Mouse (Mus musculus) hindbrain, embryonic 11.5 days (tissue): ENCODE results near the gene Gm47289. TPM values are rescaled to one million over a fixed set of nuclear protein-coding genes. Genes with fewer than 3 reads are reported as not detected.

ENCODE experiments used
- ATAC-seq: fragments of 200-750 bp; cut with Nextera tagmentation; 2 replicates; pipeline ENCODE4 v1.8.0; 2017; ENCODE audit warnings: mild to moderate bottlenecking, moderate TSS enrichment, moderate library complexity; ENCODE audit not compliant: low FRiP score
- DNase-seq: peaks from one replicate; pipeline ENCODE4 v3.0.0-alpha.2; 2015; ENCODE audit warnings: low spot score
- H3K27ac ChIP-seq: fragments of 300-500 bp; sonication (generic); 2 replicates; pipeline ENCODE4 v1.5.1; 2014; ENCODE audit warnings: mild to moderate bottlenecking, low read depth, low read length
- H3K27me3 ChIP-seq: fragments of 300-500 bp; sonication (generic); 2 replicates; pipeline ENCODE4 v1.6.1; 2014; ENCODE audit warnings: mild to moderate bottlenecking, low read length, moderate library complexity, mixed read lengths; ENCODE audit not compliant: control insufficient read depth, insufficient read depth
- H3K36me3 ChIP-seq: fragments of 300-500 bp; sonication (generic); 2 replicates; pipeline ENCODE4 v1.6.1; 2014; ENCODE audit warnings: mild to moderate bottlenecking, low read length, moderate library complexity, mixed read lengths; ENCODE audit not compliant: control insufficient read depth, insufficient read depth
- H3K4me1 ChIP-seq: fragments of 300-500 bp; sonication (generic); replicated peaks from 2 replicates; pipeline ENCODE4 v1.6.1; 2014; ENCODE audit warnings: low read length, mixed read lengths; ENCODE audit not compliant: control insufficient read depth, insufficient read depth
- H3K4me2 ChIP-seq: fragments of 300-500 bp; sonication (generic); replicated peaks from 2 replicates; pipeline ENCODE4 v1.6.1; 2014; ENCODE audit warnings: mild to moderate bottlenecking, low read depth, low read length
- H3K4me3 ChIP-seq: fragments of 300-500 bp; sonication (generic); 2 replicates; pipeline ENCODE4 v1.5.1; 2014; ENCODE audit warnings: low read depth, low read length
- H3K9ac ChIP-seq: fragments of 300-500 bp; sonication (generic); 2 replicates; pipeline ENCODE4 v1.6.1; 2014; ENCODE audit warnings: low read depth, low read length
- H3K9me3 ChIP-seq: fragments of 300-500 bp; sonication (generic); 2 replicates; pipeline ENCODE4 v1.6.1; 2016; ENCODE audit warnings: low read length; ENCODE audit not compliant: control insufficient read depth
- WGBS: fragments of 180-500 bp; shearing (Covaris S2); extraction: QIAGEN DNeasy Blood & Tissue Kit; methylation state at CpG from one replicate; pipeline ENCODE4 v1.1.7; 2014; 5-methylcytosine and 5-hydroxymethylcytosine counted together
- polyA plus RNA-seq: library from polyadenylated mRNA; unstranded; fragments of >200 nt; fragmentation: Nextera tagmentation; extraction: Ambion mirVana; gene quantifications from 2 replicates; pipeline ENCODE4 v1.2.1, GENCODE M21; 2014

Gene Gm47289
- polyA plus RNA-seq, 1 experiment from 2014 or later: not detected

- Histone ChIP-seq H3K4me1 (no peaks in the 10 kb centered on the region), H3K9me3 (no peaks in the 10 kb centered on the region), H3K4me2 (no peak overlapping the region), H3K27me3 (no peaks in the 10 kb centered on the region), H3K27ac (no peak overlapping the region), H3K9ac (no peak overlapping the region), H3K4me3 (no peak overlapping the region), H3K36me3 (no peaks in the 10 kb centered on the region)
- no peak for ATAC-seq
- WGBS: 64% methylated on average over 5 of the region's 5 CpGs
- DNase-seq: no peak
These were observed 28.3 kb upstream of the Gm47289 start for GRCm38 (mm10) chr9:119130692-119131091.

- Histone ChIP-seq H3K9me3 (no peaks in the 10 kb centered on the region), H3K4me1 (no peaks in the 10 kb centered on the region), H3K27me3 (no peaks in the 10 kb centered on the region), H3K36me3 (no peaks in the 10 kb centered on the region), H3K4me2 (no peak overlapping the region), H3K4me3 (no peak overlapping the region), H3K9ac (no peak overlapping the region), H3K27ac (no peak overlapping the region)
- DNase-seq (no peak), ATAC-seq (no peak)
- 90% methylated on average over 2 of the region's 2 CpGs for WGBS
These were observed 20.1 kb upstream of the Gm47289 start for GRCm38 (mm10) chr9:119138836-119139235.

GRCm38 (mm10) chr9:119142066-119142465, 16.9 kb upstream of the Gm47289 start:
- ATAC-seq (no peak), DNase-seq (no peak)
- Histone ChIP-seq H3K27me3 (no peaks in the 10 kb centered on the region), H3K9ac (no peak overlapping the region), H3K4me3 (no peak overlapping the region), H3K4me2 (no peak overlapping the region), H3K9me3 (no peaks in the 10 kb centered on the region), H3K4me1 (no peaks in the 10 kb centered on the region), H3K27ac (no peak overlapping the region), H3K36me3 (no peaks in the 10 kb centered on the region)
- 87% methylated on average over 5 of the region's 5 CpGs for WGBS

GRCm38 (mm10) chr9:119143372-119143771, 15.6 kb upstream of the Gm47289 start:
- Histone ChIP-seq H3K4me2 (no peak overlapping the region), H3K9ac (no peak overlapping the region), H3K36me3 (no peaks in the 10 kb centered on the region), H3K4me3 (no peak overlapping the region), H3K27me3 (no peaks in the 10 kb centered on the region), H3K9me3 (no peaks in the 10 kb centered on the region), H3K4me1 (no peaks in the 10 kb centered on the region), H3K27ac (no peak overlapping the region)
- ATAC-seq (no peak), DNase-seq (no peak)
- 74% methylated on average over 9 of the region's 9 CpGs for WGBS

GRCm38 (mm10) chr9:119144696-119145095, 14.3 kb upstream of the Gm47289 start:
- Histone ChIP-seq H3K36me3 (no peaks in the 10 kb centered on the region), H3K4me3 (no peak overlapping the region), H3K4me2 (no peak overlapping the region), H3K4me1 (no peaks in the 10 kb centered on the region), H3K27ac (no peak overlapping the region), H3K9ac (no peak overlapping the region), H3K27me3 (no peaks in the 10 kb centered on the region), H3K9me3 (no peaks in the 10 kb centered on the region)
- 88% methylated on average over 8 of the region's 8 CpGs for WGBS
- ATAC-seq: no peak
- no peak for DNase-seq

- WGBS: 61% methylated on average over 10 of the region's 10 CpGs
These were observed 13.8 kb upstream of the Gm47289 start for GRCm38 (mm10) chr9:119145137-119145536.

GRCm38 (mm10) chr9:119145638-119146037, 13.3 kb upstream of the Gm47289 start:
- no peak overlapping the region for H3K9ac ChIP-seq
- 70% methylated on average over 6 of the region's 6 CpGs for WGBS
- no peak for DNase-seq
- no peaks in the 10 kb centered on the region for H3K27me3 ChIP-seq
- H3K4me3 ChIP-seq: no peak overlapping the region
- H3K36me3 ChIP-seq: no peaks in the 10 kb centered on the region
- ATAC-seq: no peak
- H3K9me3 ChIP-seq: no peaks in the 10 kb centered on the region
- no peak overlapping the region for H3K4me2 ChIP-seq
- no peak overlapping the region for H3K27ac ChIP-seq
- no peaks in the 10 kb centered on the region for H3K4me1 ChIP-seq

More at GRCm38 (mm10) chr9:119145137-119145536, 13.8 kb upstream of the Gm47289 start:
- ATAC-seq (no peak), DNase-seq (no peak)
- Histone ChIP-seq H3K4me2 (no peak overlapping the region), H3K36me3 (no peaks in the 10 kb centered on the region), H3K27ac (no peak overlapping the region), H3K9ac (no peak overlapping the region), H3K27me3 (no peaks in the 10 kb centered on the region), H3K4me1 (no peaks in the 10 kb centered on the region), H3K4me3 (no peak overlapping the region), H3K9me3 (no peaks in the 10 kb centered on the region)

- Histone ChIP-seq H3K9ac (no peak overlapping the region), H3K4me1 (no peaks in the 10 kb centered on the region), H3K27ac (no peak overlapping the region), H3K36me3 (no peaks in the 10 kb centered on the region), H3K9me3 (no peaks in the 10 kb centered on the region), H3K4me2 (no peak overlapping the region), H3K4me3 (no peak overlapping the region), H3K27me3 (no peaks in the 10 kb centered on the region)
- WGBS: 81% methylated on average over 12 of the region's 13 CpGs
- ATAC-seq: no peak
- no peak for DNase-seq
These were observed 12.7 kb upstream of the Gm47289 start for GRCm38 (mm10) chr9:119146098-119146770.

GRCm38 (mm10) chr9:119149601-119150000, 9.4 kb upstream of the Gm47289 start:
- Histone ChIP-seq H3K27ac (no peak overlapping the region), H3K4me1 (no peaks in the 10 kb centered on the region), H3K27me3 (no peaks in the 10 kb centered on the region), H3K36me3 (no peaks in the 10 kb centered on the region), H3K4me2 (no peak overlapping the region), H3K4me3 (no peak overlapping the region), H3K9ac (no peak overlapping the region), H3K9me3 (no peaks in the 10 kb centered on the region)
- ATAC-seq: no peak
- DNase-seq: peak; percentile 64
- 24% methylated on average over 5 of the region's 5 CpGs for WGBS
